Mouse (Mus musculus): ENCODE measurements around the gene Doc2a.

DNA sequence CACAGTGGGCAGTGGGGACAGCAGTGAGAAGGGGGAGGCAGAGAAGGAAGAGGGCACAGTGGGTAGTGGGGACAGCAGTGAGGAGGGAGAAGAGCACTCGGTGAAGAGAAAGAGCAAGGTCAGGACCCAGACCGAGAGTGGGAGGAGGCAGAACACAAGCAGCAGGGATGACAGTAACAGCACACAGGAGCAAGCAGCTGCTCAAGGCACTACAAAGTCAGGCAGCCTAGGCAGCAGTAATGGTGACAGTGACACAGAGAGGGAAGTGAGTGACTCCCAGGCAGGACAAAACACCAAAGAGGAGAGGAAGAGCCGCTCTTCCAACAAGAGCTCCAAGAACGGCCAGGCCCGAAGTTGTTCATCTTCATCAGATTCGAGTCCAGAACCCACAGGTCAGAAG, 16.6 kb downstream of the Doc2a start:
- TF ChIP-seq POLR2A (IDR thresholded peaks at IDR 0.05; ENCODE audit: borderline replicate concordance, insufficient read depth, low read length) (no peak), CTCF (IDR thresholded peaks at IDR 0.05; ENCODE audit: borderline replicate concordance, insufficient read depth, low read depth, low read length) (no peak)

Data from cerebellum, adult 2 months (tissue).